Mouse (Mus musculus) limb, embryonic 13.5 days (tissue): Measurements from ENCODE around the gene Rftn1. TPM values are rescaled to one million over a fixed set of nuclear protein-coding genes. Genes with fewer than 3 reads are reported as not detected.
"Not testable (repeated sequence)": the region's sequence is repeated elsewhere in the genome, so short reads cannot be mapped to it uniquely, and the experiment has no call there.

Experiments
- ATAC-seq: fragments of 200-750 bp; cut with Nextera tagmentation; 2 replicates; pipeline ENCODE4 v1.8.0; 2017; ENCODE audit warnings: low read depth, moderate number of reproducible peaks, moderate TSS enrichment; ENCODE audit not compliant: low FRiP score
- H3K27ac ChIP-seq: fragments of 300-500 bp; sonication (generic); 2 replicates; pipeline ENCODE4 v1.5.1; 2015; ENCODE audit warnings: inconsistent platforms, mild to moderate bottlenecking, moderate library complexity
- H3K27me3 ChIP-seq: fragments of 300-500 bp; sonication (generic); 2 replicates; pipeline ENCODE4 v1.6.1; 2015; ENCODE audit warnings: mild to moderate bottlenecking, inconsistent platforms
- H3K36me3 ChIP-seq: fragments of 300-500 bp; sonication (generic); 2 replicates; pipeline ENCODE4 v1.6.1; 2015; ENCODE audit warnings: inconsistent platforms, mild to moderate bottlenecking, moderate library complexity
- H3K4me1 ChIP-seq: fragments of 300-500 bp; sonication (generic); 2 replicates; pipeline ENCODE4 v1.6.1; 2015; ENCODE audit warnings: inconsistent platforms
- H3K4me2 ChIP-seq: fragments of 300-500 bp; sonication (generic); replicated peaks from 2 replicates; pipeline ENCODE4 v1.6.1; 2015; ENCODE audit warnings: inconsistent platforms, mild to moderate bottlenecking, moderate library complexity
- H3K4me3 ChIP-seq: fragments of 300-500 bp; sonication (generic); 2 replicates; pipeline ENCODE4 v1.5.1; 2015; ENCODE audit warnings: moderate library complexity, mild to moderate bottlenecking, inconsistent platforms
- H3K9ac ChIP-seq: fragments of 300-500 bp; sonication (generic); 2 replicates; pipeline ENCODE4 v1.6.1; 2015; ENCODE audit warnings: mild to moderate bottlenecking, inconsistent platforms
- H3K9me3 ChIP-seq: fragments of 300-500 bp; sonication (generic); 2 replicates; pipeline ENCODE4 v1.6.1; 2016; ENCODE audit warnings: inconsistent platforms
- WGBS: fragments of 180-500 bp; shearing (Covaris S2); methylation state at CpG from one replicate; pipeline ENCODE4 v1.1.7; 2015; 5-methylcytosine and 5-hydroxymethylcytosine counted together
- polyA plus RNA-seq: library from polyadenylated mRNA; unstranded; fragments of >200 nt; fragmentation: Nextera tagmentation; extraction: Ambion mirVana; gene quantifications from 2 replicates; pipeline ENCODE4 v1.2.1, GENCODE M21; 2015

Rftn1 gene
- polyA plus RNA-seq, 1 experiment from 2014 or later = 17.2 TPM

DNA sequence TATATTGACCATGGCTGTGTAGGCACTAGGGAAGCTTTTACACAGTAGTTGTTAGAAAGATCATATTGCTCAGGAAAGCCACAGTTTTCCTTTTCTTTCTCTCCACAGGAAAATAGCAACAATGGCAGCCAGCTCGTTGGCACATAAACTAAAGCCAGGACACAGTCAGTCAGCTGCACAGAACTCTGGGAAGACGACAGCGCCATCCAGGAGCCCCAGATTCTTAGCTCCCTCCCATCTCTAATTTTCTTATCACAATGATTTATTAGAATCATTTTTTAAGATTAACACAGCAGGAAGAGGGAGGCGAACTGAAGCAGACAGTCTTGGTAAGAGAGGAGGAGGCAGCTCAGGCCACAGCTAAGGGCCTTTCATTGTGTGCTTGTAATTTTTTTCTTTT lies 58.8 kb downstream of the Rftn1 start:
- no peak for ATAC-seq
- Histone ChIP-seq H3K27me3 (no peaks in the 10 kb centered on the region), H3K4me3 (no peak overlapping the region), H3K9ac (no peak overlapping the region), H3K4me2 (no peak overlapping the region), H3K4me1 (peaks cover 35% of the 10 kb centered on the region), H3K36me3 (no peaks in the 10 kb centered on the region), H3K9me3 (0 out of 2 replicates have a peak, but pooled peaks cover 4% of the 10 kb centered on the region), H3K27ac (no peak overlapping the region)
- 77% methylated on average over 4 of the region's 4 CpGs for WGBS

- H3K27me3 ChIP-seq = no peaks in the 10 kb centered on the region
- H3K4me3 ChIP-seq = no peak overlapping the region
- peaks cover 38% of the 10 kb centered on the region for H3K4me1 ChIP-seq
- 0 out of 2 replicates have a peak, but pooled peaks cover 4% of the 10 kb centered on the region for H3K9me3 ChIP-seq
- no peak overlapping the region for H3K9ac ChIP-seq
- H3K27ac ChIP-seq = no peak overlapping the region
- WGBS = 67% methylated on average over 4 of the region's 4 CpGs
- H3K4me2 ChIP-seq = no peak overlapping the region
- no peak for ATAC-seq
- no peaks in the 10 kb centered on the region for H3K36me3 ChIP-seq
Observed at GRCm38 (mm10) chr17:50130421-50130820, 60.1 kb downstream of the Rftn1 start.

DNA sequence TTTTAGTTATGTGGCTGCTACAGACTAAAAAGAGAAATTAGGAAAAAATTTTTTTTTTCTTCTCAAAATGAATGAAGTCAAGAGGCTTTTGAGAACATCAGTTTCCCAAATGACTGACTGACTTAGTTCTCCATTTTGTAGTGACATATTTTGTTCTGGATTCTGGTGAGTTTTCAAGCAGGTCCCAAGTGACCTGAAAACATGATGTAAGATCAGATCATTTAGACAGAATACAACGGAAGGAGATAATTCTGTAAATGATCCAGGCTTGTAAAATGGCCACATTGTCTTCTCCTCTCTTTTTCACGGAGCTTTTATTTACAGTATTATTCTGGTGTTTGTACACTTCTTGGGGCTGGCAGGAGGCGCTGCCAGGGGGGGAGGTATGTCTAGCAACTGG lies 62.1 kb downstream of the Rftn1 start:
- 63% methylated on average over 3 of the region's 3 CpGs for WGBS
- ATAC-seq = no peak
- H3K9ac ChIP-seq = no peak overlapping the region
- H3K36me3 ChIP-seq = no peaks in the 10 kb centered on the region
- peaks cover 49% of the 10 kb centered on the region for H3K4me1 ChIP-seq
- H3K27ac ChIP-seq = no peak overlapping the region
- no peaks in the 10 kb centered on the region for H3K27me3 ChIP-seq
- no peak overlapping the region for H3K4me2 ChIP-seq
- H3K9me3 ChIP-seq = 0 out of 2 replicates have a peak, but pooled peaks cover 4% of the 10 kb centered on the region
- H3K4me3 ChIP-seq = no peak overlapping the region

- H3K4me2 ChIP-seq = no peak overlapping the region
- ATAC-seq = no peak
Observed at GRCm38 (mm10) chr17:50127045-50127813, 63.2 kb downstream of the Rftn1 start.

GRCm38 (mm10) chr17:50126545-50126944 lies 63.9 kb downstream of the Rftn1 start:
- WGBS = 31% methylated on average over 2 of the region's 2 CpGs
- H3K4me1 ChIP-seq = peaks cover 49% of the 10 kb centered on the region
- no peak overlapping the region for H3K4me2 ChIP-seq
- H3K4me3 ChIP-seq = no peak overlapping the region
- H3K36me3 ChIP-seq = no peaks in the 10 kb centered on the region
- no peak overlapping the region for H3K27ac ChIP-seq
- no peaks in the 10 kb centered on the region for H3K9me3 ChIP-seq
- no peaks in the 10 kb centered on the region for H3K27me3 ChIP-seq
- ATAC-seq = no peak
- no peak overlapping the region for H3K9ac ChIP-seq

More at GRCm38 (mm10) chr17:50127045-50127813, 63.2 kb downstream of the Rftn1 start:
- Histone ChIP-seq H3K27me3 (no peaks in the 10 kb centered on the region), H3K36me3 (no peaks in the 10 kb centered on the region), H3K9ac (no peak overlapping the region), H3K27ac (no peak overlapping the region), H3K4me1 (peaks cover 49% of the 10 kb centered on the region), H3K4me3 (no peak overlapping the region), H3K9me3 (no peaks in the 10 kb centered on the region)
- WGBS = 58% methylated on average over 9 of the region's 9 CpGs

DNA sequence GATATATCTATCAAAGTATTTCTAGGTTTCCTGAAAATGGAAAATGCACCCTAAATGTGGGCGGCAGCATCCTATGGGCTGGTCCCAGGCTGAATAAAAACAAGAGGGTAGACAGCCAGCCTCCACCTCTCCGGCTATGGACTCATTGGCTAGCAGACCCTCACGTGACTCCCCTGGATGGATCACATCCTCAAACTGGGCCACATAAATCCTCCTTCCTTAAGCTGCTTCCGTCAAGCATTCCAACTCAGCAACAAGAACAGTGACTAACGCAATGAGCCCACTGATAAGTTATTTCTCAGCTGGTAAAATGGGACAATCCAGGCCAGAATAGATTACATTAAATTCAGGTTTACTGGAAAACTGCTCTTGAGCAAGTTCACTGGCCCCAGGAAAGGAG lies 64.6 kb downstream of the Rftn1 start:
- WGBS = 86% methylated on average over 5 of the region's 5 CpGs
- no peaks in the 10 kb centered on the region for H3K9me3 ChIP-seq
- H3K27ac ChIP-seq = no peak overlapping the region
- no peak overlapping the region for H3K9ac ChIP-seq
- H3K4me2 ChIP-seq = no peak overlapping the region
- H3K4me3 ChIP-seq = no peak overlapping the region
- no peaks in the 10 kb centered on the region for H3K27me3 ChIP-seq
- no peak for ATAC-seq
- H3K4me1 ChIP-seq = peaks cover 49% of the 10 kb centered on the region
- no peaks in the 10 kb centered on the region for H3K36me3 ChIP-seq

- WGBS = 64% methylated on average over 3 of the region's 3 CpGs
- no peak overlapping the region for H3K27ac ChIP-seq
- peaks cover 49% of the 10 kb centered on the region for H3K4me1 ChIP-seq
- no peaks in the 10 kb centered on the region for H3K9me3 ChIP-seq
- no peak overlapping the region for H3K4me3 ChIP-seq
- H3K4me2 ChIP-seq = no peak overlapping the region
- no peak for ATAC-seq
- H3K27me3 ChIP-seq = no peaks in the 10 kb centered on the region
- no peak overlapping the region for H3K9ac ChIP-seq
- H3K36me3 ChIP-seq = no peaks in the 10 kb centered on the region
Observed at GRCm38 (mm10) chr17:50125245-50125798, 65.2 kb downstream of the Rftn1 start.

- Histone ChIP-seq H3K4me1 (peaks cover 49% of the 10 kb centered on the region), H3K4me3 (no peak overlapping the region), H3K27me3 (no peaks in the 10 kb centered on the region), H3K4me2 (no peak overlapping the region), H3K9me3 (no peaks in the 10 kb centered on the region), H3K27ac (no peak overlapping the region), H3K9ac (no peak overlapping the region), H3K36me3 (no peaks in the 10 kb centered on the region)
- ATAC-seq = no peak
- 61% methylated on average over 4 of the region's 4 CpGs for WGBS
Observed at GRCm38 (mm10) chr17:50124708-50125107, 65.8 kb downstream of the Rftn1 start.

- H3K9me3 ChIP-seq = no peaks in the 10 kb centered on the region
- no peak overlapping the region for H3K9ac ChIP-seq
- no peaks in the 10 kb centered on the region for H3K27me3 ChIP-seq
- 79% methylated on average over 8 of the region's 8 CpGs for WGBS
- no peak overlapping the region for H3K4me2 ChIP-seq
- H3K36me3 ChIP-seq = no peaks in the 10 kb centered on the region
- no peak overlapping the region for H3K4me3 ChIP-seq
- no peak for ATAC-seq
- peaks cover 33% of the 10 kb centered on the region for H3K4me1 ChIP-seq
- no peak overlapping the region for H3K27ac ChIP-seq
Observed at GRCm38 (mm10) chr17:50122555-50122954, 67.9 kb downstream of the Rftn1 start.

GRCm38 (mm10) chr17:50120098-50120497 lies 70.4 kb downstream of the Rftn1 start:
- Histone ChIP-seq H3K9me3 (no peaks in the 10 kb centered on the region), H3K27me3 (no peaks in the 10 kb centered on the region), H3K4me3 (no peak overlapping the region), H3K27ac (no peak overlapping the region), H3K9ac (no peak overlapping the region), H3K36me3 (no peaks in the 10 kb centered on the region), H3K4me2 (no peak overlapping the region), H3K4me1 (peaks cover 10% of the 10 kb centered on the region)
- WGBS = 92% methylated on average over 4 of the region's 4 CpGs
- ATAC-seq = no peak

DNA sequence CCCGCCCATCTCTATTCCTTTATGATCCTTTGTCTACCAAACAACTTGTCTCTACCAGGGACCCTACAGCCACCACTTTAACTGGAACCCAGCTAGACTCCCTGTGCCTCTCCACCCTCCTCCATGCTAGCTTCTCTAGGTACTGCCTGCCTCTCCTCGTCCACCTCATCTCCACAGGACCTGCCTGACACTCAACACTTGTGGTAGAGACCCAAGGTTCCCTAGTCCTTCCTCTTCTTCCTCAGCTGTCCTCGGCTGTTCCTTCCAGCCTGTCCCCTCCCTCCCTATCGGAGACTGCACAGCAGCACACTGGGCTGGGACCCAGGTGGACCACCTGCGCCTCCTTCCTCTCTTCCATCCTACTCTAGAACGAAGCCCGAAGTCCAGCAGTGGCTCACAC lies 73.0 kb downstream of the Rftn1 start:
- H3K4me1 ChIP-seq = no peaks in the 10 kb centered on the region
- H3K9me3 ChIP-seq = no peaks in the 10 kb centered on the region
- H3K36me3 ChIP-seq = no peaks in the 10 kb centered on the region
- no peaks in the 10 kb centered on the region for H3K27me3 ChIP-seq
- H3K4me2 ChIP-seq = no peak overlapping the region
- H3K4me3 ChIP-seq = no peak overlapping the region
- ATAC-seq = no peak
- no peak overlapping the region for H3K27ac ChIP-seq
- 86% methylated on average over 7 of the region's 7 CpGs for WGBS
- H3K9ac ChIP-seq = no peak overlapping the region

GRCm38 (mm10) chr17:50116980-50117379 lies 73.5 kb downstream of the Rftn1 start:
- Histone ChIP-seq H3K36me3 (no peaks in the 10 kb centered on the region), H3K4me2 (no peak overlapping the region), H3K4me1 (no peaks in the 10 kb centered on the region), H3K27ac (no peak overlapping the region), H3K9ac (no peak overlapping the region), H3K4me3 (no peak overlapping the region), H3K9me3 (no peaks in the 10 kb centered on the region), H3K27me3 (no peaks in the 10 kb centered on the region)
- 77% methylated on average over 3 of the region's 3 CpGs for WGBS
- no peak for ATAC-seq

GRCm38 (mm10) chr17:50116401-50116800 lies 74.1 kb downstream of the Rftn1 start:
- not testable (repeated sequence) for H3K4me3 ChIP-seq, H3K27me3 ChIP-seq, H3K9ac ChIP-seq, H3K27ac ChIP-seq, H3K36me3 ChIP-seq, H3K4me2 ChIP-seq, H3K4me1 ChIP-seq, H3K9me3 ChIP-seq, ATAC-seq
- WGBS = 97% methylated on average over 1 of the region's 1 CpGs
